Mouse (Mus musculus) c-Kit-positive CD71-negative TER-119-negative erythroid progenitor cells, embryonic 14.5 days (primary cell): ENCODE measurements at regions not wholly inside any gene's neighbourhood (a gene's known extent, or its start where the extent isn't known, plus 50 kb on each side); places are given as distances from the start of the nearest gene placed in this dataset.
A peak's percentile ranks its signal among the peaks of the same experiment; 100 is the strongest.
"Not testable (repeated sequence)": the region's sequence is repeated elsewhere in the genome, so short reads cannot be mapped to it uniquely, and the experiment has no call there.

Experiments
- DNase-seq: peaks from one replicate; pipeline ENCODE4 v3.0.0-alpha.2; 2013; ENCODE audit warnings: low read depth

GRCm38 (mm10) chr16:12700088-12700487 is 409.4 kb upstream of the Ercc4 start:
- DNase-seq: no peak

GRCm38 (mm10) chr16:12703818-12704590 is 405.5 kb upstream of the Ercc4 start:
- no peak for DNase-seq

- DNase-seq: no peak
These were observed 402.6 kb upstream of the Ercc4 start for GRCm38 (mm10) chr16:12706907-12707306.

- DNase-seq: not testable (repeated sequence)
These were observed 388.1 kb upstream of the Ercc4 start for GRCm38 (mm10) chr16:12721368-12721767.

GRCm38 (mm10) chr16:12726043-12726442 is 383.4 kb upstream of the Ercc4 start:
- no peak for DNase-seq

- DNase-seq: not testable (repeated sequence)
These were observed 379.2 kb upstream of the Ercc4 start for GRCm38 (mm10) chr16:12730167-12730730.

- no peak for DNase-seq
These were observed 377.9 kb upstream of the Ercc4 start for GRCm38 (mm10) chr16:12731588-12731987.

GRCm38 (mm10) chr16:12742472-12742871 is 367.0 kb upstream of the Ercc4 start:
- no peak for DNase-seq

- no peak for DNase-seq
These were observed 356.3 kb upstream of the Ercc4 start for GRCm38 (mm10) chr16:12753181-12753580.

- DNase-seq: no peak
These were observed 355.1 kb upstream of the Ercc4 start for GRCm38 (mm10) chr16:12754361-12754760.

- DNase-seq: no peak
These were observed 350.9 kb upstream of the Ercc4 start for GRCm38 (mm10) chr16:12758594-12758993.

- no peak for DNase-seq
These were observed 345.3 kb upstream of the Ercc4 start for GRCm38 (mm10) chr16:12764166-12764565.

- DNase-seq: no peak
These were observed 344.9 kb upstream of the Ercc4 start for GRCm38 (mm10) chr16:12764608-12765007.

- no peak for DNase-seq
These were observed 342.6 kb upstream of the Ercc4 start for GRCm38 (mm10) chr16:12766846-12767245.

- DNase-seq: no peak
These were observed 341.2 kb upstream of the Ercc4 start for GRCm38 (mm10) chr16:12768161-12768895.

- no peak for DNase-seq
These were observed 339.0 kb upstream of the Ercc4 start for GRCm38 (mm10) chr16:12770482-12770881.

- no peak for DNase-seq
These were observed 336.9 kb upstream of the Ercc4 start for GRCm38 (mm10) chr16:12772535-12772934.

GRCm38 (mm10) chr16:12775876-12776275 is 333.6 kb upstream of the Ercc4 start:
- no peak for DNase-seq

- DNase-seq: no peak
These were observed 330.4 kb upstream of the Ercc4 start for GRCm38 (mm10) chr16:12779079-12779478.

- DNase-seq: peak; percentile 13
These were observed 328.8 kb upstream of the Ercc4 start for GRCm38 (mm10) chr16:12780635-12781034.

GRCm38 (mm10) chr16:12785828-12786227 is 323.7 kb upstream of the Ercc4 start:
- no peak for DNase-seq

GRCm38 (mm10) chr16:12798523-12798922 is 311.0 kb upstream of the Ercc4 start:
- DNase-seq: no peak

GRCm38 (mm10) chr16:12800181-12800580 is 309.3 kb upstream of the Ercc4 start:
- no peak for DNase-seq
